ENCODE assay signal across 14 mouse cellular contexts in the genomic region with DNA sequence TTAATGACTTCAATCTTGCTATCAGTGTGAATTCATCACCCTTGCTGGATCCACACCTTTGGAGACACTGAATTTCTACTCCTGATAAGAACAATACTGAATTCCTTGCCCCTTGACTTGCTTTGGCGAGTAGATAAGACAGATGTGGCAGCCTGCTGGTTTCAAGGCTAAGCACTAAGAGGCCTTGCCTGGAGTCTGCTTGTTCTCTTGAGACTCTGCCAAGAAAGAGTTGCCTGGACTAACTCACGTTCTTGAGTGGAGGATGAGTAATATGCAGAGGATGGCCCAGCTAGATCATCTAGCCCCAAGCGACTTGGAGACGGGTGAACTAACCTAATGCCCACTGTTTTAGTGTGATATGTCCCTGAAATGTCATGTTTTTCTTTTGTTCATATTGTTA.
DNase-seq lines count a peak whose midpoint lies in the region; ATAC-seq lines count a peak whose summit lies in the region.
"Had no signal": no experiment of that assay in that cellular context is flagged by ENCODE, and none has a peak within 500 bp of the region (broad histone marks: within the 10 kb centered on the region; RNA-seq: fewer than 3 reads in every experiment).

No protein-coding gene starts in this region.

- ATAC-seq in megakaryocyte-erythroid progenitor cell, adult 5-6 weeks (replicated peaks; ENCODE audit: low FRiP score, low TSS enrichment, poor library complexity, severe bottlenecking): 0 out of 2 replicates have a peak, but pooled peaks have one; percentile 34
- ATAC-seq: forebrain, embryonic 16.5 days; intestine, embryonic 16.5 days had no signal

- DNase-seq in adrenal gland, postnatal 14 days: peak; percentile 12
- no peak for DNase-seq in adrenal gland, postnatal 25 days
- peak; percentile 28 for DNase-seq in 416B (ENCODE audit: low read depth)
- DNase-seq in MN1 (ENCODE audit: low spot score): peak; percentile 28
- no peak for DNase-seq in lung, postnatal 10 days
- DNase-seq in gastrocnemius, postnatal 14 days: no peak
- DNase-seq: cerebellum, adult 11-12 months; cerebellum, adult 9-10 months; cerebellum, postnatal 36 days; gastrocnemius, postnatal 10 days; kidney, adult 8-10 months had no signal

- intact Hi-C loops in gastrocnemius, postnatal 14 days (cut with DNase I; ENCODE audit: low total_unique reads): no loop called here

Comparison
In these comparisons a context has a peak if more than half of its experiments do, and no peak if none do; other contexts are left out.
1. DNase-seq: peak in adrenal gland, postnatal 14 days (single experiment), 416B (single experiment) and MN1 (single experiment); none in adrenal gland, postnatal 25 days (single experiment), lung, postnatal 10 days (single experiment) and gastrocnemius, postnatal 14 days (single experiment).